Mouse (Mus musculus) forelimb bud, embryonic 11.5 days (tissue): ENCODE results near the gene Fam213a.

Experiments
- DNase-seq: peaks from one replicate; pipeline ENCODE4 v3.0.0-alpha.2; 2012; ENCODE audit warnings: low read depth, low spot score

The Fam213a gene

DNA sequence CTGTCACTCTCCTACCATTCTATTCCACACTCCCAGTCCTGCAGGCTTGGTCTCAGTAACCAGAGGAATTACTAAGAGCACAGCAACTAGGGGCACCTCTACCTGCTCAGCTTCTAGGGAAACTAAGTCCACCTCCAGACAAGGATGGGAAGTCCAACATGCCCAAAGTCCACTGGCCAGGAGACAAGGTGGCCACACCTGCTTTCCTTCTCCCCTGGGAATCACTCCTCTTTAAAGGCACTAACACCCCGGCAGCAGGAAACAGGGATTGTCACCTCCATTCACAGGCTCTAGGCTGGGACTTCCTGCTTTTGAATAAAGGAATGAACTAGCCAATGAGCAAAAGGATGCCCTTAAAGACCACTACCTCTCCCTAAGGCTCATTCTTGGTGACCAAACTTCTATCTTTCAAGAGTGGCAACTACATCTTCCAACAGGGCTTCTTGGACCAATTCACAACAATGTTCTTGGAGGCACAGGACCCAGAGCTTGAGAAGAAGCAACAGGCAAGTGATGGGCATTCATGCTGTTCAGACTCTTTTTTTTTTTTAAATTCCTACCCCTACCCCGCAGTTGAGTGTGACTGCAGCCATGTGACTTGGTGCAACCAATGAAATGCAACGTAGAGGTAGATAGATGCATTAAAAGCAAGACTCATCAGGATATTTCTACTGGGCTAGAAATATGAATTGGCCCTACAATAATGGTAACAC, 49.9 kb downstream of the Fam213a start:
- no peak for DNase-seq

DNA sequence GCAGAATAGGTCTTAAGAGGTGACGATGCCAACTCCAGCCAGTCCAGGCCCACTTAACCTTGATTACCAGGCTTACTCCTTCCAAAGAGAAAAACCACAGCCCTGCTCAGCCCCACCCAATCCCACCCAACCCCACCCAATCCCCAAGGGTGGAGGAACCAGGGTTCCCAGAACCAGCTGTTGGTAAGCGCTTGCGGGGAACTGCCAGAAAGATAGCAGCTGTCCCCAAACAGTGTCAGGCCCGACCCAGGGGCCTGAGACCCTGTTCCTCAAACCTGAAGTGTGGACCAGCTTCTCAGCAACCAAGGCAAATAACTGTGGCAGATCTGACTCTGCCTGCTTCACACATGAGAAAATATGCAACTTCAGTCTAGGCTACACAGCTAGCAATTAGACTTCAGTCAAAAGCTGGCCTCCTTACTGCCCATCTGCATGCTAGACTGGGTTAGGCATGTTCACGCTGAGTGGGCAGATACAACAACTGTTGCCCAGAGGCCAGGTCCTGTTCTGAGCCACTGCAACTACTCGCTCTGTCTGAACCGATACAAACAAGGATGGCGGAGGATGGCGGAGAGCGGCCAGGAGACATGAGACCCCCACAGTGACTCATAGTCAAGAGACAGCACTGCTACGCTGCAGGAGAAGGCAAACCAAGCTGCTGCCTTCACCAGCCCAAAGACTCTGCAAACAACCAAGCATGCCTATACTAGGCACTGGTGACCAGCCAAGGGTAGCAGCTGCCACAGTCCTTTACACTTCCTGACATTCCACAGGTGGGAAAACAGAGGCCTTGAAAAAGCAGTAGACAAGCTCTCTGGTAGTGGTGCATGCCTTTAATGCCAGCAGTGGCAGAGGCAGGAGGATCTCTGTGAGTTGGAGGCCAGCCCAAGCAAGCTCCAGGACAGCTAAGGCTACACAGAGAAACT, 51.0 kb downstream of the Fam213a start:
- no peak for DNase-seq

DNA sequence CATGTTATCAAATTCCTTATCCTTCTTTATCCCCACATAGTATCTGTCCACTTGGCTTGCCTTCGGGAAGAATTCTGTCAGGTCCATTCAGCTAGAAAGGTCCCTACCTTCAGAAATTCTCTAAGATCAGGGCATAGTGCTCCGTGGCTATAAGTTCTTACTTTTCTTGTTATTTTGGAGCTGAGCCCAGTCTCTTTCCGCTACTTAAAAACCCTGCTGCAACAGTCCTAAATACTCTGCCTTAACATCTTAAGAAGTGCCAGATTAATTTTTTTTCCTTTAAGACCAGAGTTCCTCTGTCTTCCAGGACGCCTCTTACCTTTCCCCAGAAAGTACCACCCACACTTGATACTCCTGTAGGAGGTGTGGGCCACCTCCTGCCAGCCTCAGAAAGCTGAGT, 53.4 kb downstream of the Fam213a start:
- no peak for DNase-seq

DNA sequence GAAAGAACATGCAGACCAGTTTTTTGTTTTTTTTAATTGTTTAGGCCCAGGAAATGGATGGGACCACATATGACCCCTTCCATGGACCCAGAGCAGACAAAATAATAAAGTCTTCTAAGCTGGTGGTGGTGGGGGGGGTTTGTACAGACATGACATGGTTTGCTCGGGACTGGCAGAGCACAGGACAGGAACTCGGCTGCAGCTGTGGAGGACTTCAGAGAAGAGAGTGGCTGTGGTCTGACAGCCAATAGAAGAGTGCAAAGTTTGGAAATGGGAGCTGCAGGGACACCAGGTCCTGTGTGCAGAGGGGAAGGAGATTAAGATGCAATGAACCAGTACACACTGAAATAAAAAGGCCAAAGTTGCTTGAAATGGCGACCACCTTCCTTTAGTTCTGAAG, 54.0 kb downstream of the Fam213a start:
- DNase-seq = no peak

- no peak for DNase-seq
Observed at GRCm38 (mm10) chr14:40958986-40959381, 54.6 kb downstream of the Fam213a start.

DNA sequence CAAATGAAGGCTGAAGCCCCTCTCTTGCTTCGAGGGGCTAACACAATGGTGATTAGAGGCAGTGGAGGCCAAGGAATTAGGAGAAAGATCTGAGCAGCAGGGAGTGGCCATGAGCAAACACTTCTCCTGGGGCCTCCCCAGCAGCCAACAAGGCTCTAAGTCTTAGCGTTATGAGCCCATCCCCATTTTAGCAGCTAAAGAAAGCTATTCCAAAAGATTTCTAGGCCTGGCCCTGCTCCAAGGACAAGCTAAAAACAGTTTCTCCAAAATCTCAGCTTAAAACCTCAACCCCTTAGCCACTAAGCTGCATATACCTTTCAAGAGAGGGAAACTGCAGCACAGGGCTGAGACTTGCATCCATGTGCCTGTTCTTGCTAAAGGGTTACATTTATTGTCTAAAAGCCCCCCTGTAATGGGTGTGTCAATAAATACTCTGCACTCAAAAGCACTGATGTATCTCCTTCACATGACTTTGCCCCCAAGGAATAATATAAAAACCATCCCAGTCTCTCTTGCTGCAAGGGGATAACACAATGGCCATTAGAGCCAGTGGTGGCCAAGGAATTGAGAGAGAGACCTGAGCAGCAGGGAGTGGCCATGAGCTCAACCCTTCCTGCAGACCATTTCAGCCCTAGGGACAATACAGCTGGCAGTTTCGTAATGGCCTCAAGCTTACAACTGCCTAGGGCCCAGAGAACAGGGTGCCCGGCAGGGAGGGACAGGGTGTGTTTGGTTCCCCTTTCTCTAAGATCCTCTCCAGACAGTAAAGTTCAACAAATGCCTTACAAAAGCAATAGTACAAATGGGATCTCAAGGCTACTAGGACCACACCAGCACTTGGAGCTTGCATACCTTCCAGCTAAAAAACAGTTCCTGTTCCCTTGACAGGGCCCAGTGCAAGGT, 55.3 kb downstream of the Fam213a start:
- DNase-seq = no peak

- DNase-seq = peak; percentile 28
Observed at GRCm38 (mm10) chr14:40957607-40958006, 56.0 kb downstream of the Fam213a start.

- peak; percentile 72 for DNase-seq
Observed at GRCm38 (mm10) chr14:40956252-40957146, 57.1 kb downstream of the Fam213a start.

GRCm38 (mm10) chr14:40955596-40956251, 57.9 kb downstream of the Fam213a start:
- no peak for DNase-seq

GRCm38 (mm10) chr14:40955146-40955545, 58.4 kb downstream of the Fam213a start:
- no peak for DNase-seq

DNA sequence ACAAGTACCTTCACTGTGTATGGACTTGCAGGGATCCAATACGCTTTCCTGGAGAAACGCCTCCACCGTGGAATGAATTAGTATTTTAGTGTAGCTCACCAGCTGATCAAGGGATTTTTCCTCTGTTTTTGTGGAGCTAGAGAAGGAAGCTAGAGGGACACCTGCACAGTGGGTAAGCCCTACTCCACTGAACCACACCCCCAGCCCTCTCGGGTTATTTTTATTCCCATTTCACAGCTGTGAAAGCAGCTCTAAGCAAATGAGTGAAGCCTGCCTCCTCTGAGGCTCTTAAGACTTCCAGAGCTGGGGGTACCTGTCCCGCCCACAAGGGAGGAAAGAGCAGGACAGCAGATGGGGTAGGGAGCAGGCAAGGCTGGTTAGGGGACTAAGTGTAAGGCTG, 60.2 kb downstream of the Fam213a start:
- DNase-seq = no peak

GRCm38 (mm10) chr14:40952715-40953114, 60.9 kb downstream of the Fam213a start:
- peak; percentile 64 for DNase-seq

- DNase-seq = no peak
Observed at GRCm38 (mm10) chr14:40952301-40952700, 61.3 kb downstream of the Fam213a start.

DNA sequence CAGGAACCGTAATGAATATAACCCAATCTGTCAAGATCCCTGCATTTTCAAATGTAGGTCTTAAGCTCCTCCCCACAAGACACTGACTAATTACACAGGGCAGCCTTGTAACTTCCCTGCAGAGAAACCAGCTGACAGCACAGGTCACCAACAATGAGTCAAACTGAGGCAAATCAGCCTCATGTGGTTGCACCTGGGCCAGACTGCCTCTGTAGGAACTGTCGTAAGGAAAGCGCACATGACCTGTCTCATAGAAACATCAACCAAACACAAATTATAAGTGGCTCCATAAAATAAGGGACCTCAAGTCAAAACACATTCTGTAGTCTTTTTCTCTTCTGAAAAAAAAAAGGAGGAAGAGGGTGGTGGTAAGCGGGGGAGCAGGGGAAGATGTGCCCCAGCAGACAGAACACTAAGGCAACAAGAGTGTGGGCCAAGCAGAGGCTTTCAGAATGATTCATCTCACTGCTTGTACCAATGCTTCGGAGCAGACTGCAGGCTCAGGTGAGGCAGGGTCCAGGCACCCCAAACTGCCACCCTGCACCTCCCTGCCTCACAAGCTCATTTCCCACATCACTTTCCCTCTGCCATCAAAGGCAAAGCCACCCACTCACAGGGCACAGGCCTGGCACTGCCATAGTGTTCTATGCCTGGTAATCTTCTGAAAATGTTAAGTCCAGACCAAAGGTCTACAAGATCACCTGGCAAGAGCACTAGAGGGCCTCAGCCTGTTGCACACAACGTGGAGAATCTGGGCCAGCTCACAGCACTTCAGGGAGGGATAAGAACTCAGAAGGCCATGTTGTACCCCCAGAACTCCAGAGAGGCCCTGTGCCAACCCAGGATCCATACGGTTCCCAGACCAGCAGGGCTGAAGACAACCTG, 63.6 kb downstream of the Fam213a start:
- no peak for DNase-seq

DNA sequence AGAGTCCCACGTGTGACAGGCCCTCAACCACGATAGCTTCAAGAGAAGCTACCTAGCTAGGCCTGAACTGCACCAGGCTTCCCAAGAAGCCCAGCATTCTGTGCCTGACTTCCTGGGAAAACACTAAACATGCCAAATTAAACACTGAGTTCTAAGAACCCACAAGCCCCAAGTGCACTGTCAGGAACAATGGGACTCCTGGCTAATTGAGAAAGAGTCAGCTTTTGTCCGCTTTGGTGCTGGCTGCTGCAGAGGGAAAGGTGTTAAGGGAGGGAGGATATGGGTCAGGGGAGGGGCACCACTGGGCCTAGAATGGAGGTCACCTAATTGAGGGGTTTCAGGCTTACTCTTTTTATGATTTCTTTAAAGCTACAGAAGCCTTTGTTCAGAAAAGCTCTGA, 64.5 kb downstream of the Fam213a start:
- DNase-seq = no peak

DNA sequence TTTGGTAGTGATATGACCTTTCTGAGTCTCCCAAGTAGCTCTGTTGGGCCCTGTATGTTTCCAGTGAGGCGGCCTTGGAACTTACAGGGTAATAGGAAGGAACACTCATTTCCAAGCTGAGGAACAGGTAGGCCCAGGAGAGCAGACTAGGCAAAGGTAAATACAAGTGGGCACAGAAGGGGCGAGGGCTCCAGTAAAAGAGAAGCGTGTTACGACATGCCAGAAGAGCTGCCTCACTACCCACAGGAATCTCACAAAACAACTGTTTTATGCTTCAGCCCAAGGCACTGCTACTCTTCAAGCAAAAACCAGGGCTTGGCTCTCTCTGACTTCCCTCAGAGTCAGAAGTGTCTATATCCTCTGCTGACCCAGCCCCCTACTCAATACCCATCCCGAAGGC, 65.1 kb downstream of the Fam213a start:
- DNase-seq = no peak

GRCm38 (mm10) chr14:40947431-40948394, 65.9 kb downstream of the Fam213a start:
- no peak for DNase-seq

GRCm38 (mm10) chr14:40943802-40944201, 69.8 kb downstream of the Fam213a start:
- no peak for DNase-seq
